Mouse (Mus musculus): Measurements from ENCODE around the gene Auts2. TPM values are rescaled to one million over a fixed set of nuclear protein-coding genes. Genes with fewer than 3 reads are reported as not detected.

Gene Auts2
- polyA plus RNA-seq, 1 experiment from 2014 or later = 34.5 TPM

DNA sequence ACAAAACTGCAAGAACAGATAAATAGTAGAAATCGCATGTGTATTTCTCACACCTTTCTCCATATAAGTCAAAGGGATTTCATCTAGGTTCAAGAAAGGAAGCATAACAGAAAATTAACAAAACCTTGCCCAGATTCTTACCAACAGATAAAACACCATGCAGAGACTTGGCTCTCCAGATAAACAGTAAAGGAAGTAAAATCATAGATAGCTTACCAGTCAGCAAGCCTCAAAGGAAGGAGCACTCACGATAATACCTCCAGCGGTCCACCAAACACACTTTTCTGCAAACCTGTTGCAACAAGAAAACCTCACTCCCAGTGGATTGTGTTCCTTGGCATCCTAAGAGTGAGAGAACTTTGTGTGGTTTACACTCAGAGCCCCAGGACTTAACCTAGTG, 147.2 kb downstream of the Auts2 start:
- Histone ChIP-seq H3K4me1 (ENCODE audit: control insufficient read depth, insufficient read depth, low read length) (peaks cover 40% of the 10 kb centered on the region), H3K4me2 (ENCODE audit: low read length) (no peak overlapping the region), H3K9ac (ENCODE audit: low read length) (no peak overlapping the region), H3K9me3 (replicated peaks; ENCODE audit: control insufficient read depth, low read length) (no peaks in the 10 kb centered on the region), H3K27me3 (replicated peaks; ENCODE audit: control insufficient read depth, insufficient read depth, low read length) (no peaks in the 10 kb centered on the region), H3K27ac (ENCODE audit: low read depth, low read length) (no peak overlapping the region), H3K36me3 (ENCODE audit: control insufficient read depth, insufficient read depth, low read length) (no peaks in the 10 kb centered on the region), H3K4me3 (ENCODE audit: low read depth, low read length) (no peak overlapping the region)
- DNase-seq (ENCODE audit: low spot score) (no peak), ATAC-seq (no peak)
- 91% methylated on average over 3 of the region's 3 CpGs for WGBS

DNA sequence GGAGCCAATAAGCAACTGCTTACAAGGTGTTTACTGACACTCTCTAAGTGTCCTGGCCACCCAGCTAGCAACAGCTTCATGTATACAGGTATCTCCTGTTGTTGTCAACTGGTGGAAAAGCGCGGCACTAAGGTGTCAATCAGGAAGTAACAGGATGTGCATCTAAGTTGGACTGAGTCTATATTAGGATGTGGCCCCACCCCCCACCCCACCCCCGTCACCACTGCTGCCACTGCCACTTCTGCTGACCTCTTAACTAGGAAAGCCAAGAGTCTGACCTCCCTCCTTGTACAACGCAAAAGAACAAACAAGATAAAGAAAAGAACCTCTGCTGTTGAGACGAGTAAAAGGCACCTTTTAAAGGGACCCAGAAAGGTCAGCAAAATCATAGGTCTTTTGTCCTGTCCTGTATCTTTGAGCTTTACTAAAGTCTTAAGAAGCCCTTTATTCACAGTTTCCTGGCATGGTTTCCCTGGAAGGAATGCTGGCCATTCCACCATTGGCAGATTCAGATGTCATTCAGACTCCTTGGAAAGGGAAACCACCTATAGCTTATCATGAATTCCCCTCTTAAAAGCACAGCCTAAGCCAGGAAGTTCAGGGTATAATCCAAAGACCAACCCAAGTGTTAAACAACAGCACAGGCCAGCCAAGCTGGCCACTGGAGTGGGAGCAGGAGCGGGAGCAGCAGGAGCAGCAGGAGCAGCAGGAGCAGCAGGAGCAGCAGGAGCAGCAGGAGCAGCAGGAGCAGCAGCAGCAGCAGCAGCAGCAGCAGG, 148.2 kb downstream of the Auts2 start:
- H3K4me1 ChIP-seq (ENCODE audit: control insufficient read depth, insufficient read depth, low read length) = peaks cover 34% of the 10 kb centered on the region
- no peak overlapping the region for H3K9ac ChIP-seq (ENCODE audit: low read length)
- H3K36me3 ChIP-seq (ENCODE audit: control insufficient read depth, insufficient read depth, low read length) = no peaks in the 10 kb centered on the region
- no peaks in the 10 kb centered on the region for H3K9me3 ChIP-seq (replicated peaks; ENCODE audit: control insufficient read depth, low read length)
- H3K4me2 ChIP-seq (ENCODE audit: low read length) = no peak overlapping the region
- H3K27me3 ChIP-seq (replicated peaks; ENCODE audit: control insufficient read depth, insufficient read depth, low read length) = no peaks in the 10 kb centered on the region
- H3K27ac ChIP-seq (ENCODE audit: low read depth, low read length) = no peak overlapping the region
- DNase-seq (ENCODE audit: low spot score) (no peak), ATAC-seq (no peak)
- 44% methylated on average over 6 of the region's 6 CpGs for whole genome bisulfite sequencing
- H3K4me3 ChIP-seq (ENCODE audit: low read depth, low read length) = no peak overlapping the region

DNA sequence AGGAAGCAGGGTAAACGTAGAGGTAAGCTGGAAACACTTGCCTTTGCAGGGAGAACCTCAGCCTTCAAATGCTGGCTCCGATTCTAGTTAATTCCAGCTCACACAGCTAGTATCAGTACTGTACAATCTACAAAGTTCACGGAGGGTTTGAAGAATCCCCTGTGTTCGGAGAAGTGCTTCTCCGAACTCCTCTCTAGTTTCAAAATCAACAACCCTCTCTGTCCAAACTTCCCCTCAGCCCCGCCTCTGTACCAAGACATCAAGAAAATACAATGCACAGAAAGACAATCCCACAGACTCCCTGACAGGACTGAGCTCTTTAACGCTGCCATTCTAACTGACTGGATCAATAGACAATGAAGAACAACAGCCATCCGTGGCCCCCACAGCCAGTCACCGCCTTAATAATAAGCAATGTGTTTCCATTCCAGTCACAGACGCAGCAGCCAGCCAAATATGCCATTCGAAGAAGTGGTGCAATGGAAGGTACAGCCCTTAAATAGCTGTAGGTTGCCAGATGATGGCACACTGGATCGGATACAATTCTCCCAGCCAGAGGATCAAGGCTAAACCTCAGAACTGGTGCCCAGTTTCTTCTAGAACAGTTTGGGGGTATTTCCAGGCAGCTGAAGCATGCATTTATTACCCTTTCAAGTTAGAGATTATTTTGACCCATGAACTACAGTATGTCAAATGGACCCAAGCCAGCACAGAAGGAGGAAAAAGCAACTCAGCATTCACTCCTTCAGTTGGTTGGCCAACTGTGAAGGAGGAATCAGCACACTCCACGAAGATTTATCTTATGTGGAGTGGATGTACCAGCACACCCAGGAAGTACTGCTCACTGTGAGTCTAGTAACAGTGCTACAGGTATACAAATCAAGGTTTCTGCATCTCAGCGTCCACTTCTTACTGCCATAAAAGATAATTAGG, 151.0 kb downstream of the Auts2 start:
- Histone ChIP-seq H3K4me3 (ENCODE audit: low read depth, low read length) (no peak overlapping the region), H3K4me1 (ENCODE audit: control insufficient read depth, insufficient read depth, low read length) (peaks cover 20% of the 10 kb centered on the region), H3K27ac (ENCODE audit: low read depth, low read length) (no peak overlapping the region), H3K9ac (ENCODE audit: low read length) (no peak overlapping the region), H3K4me2 (ENCODE audit: low read length) (no peak overlapping the region), H3K27me3 (replicated peaks; ENCODE audit: control insufficient read depth, insufficient read depth, low read length) (no peaks in the 10 kb centered on the region), H3K9me3 (replicated peaks; ENCODE audit: control insufficient read depth, low read length) (no peaks in the 10 kb centered on the region), H3K36me3 (ENCODE audit: control insufficient read depth, insufficient read depth, low read length) (no peaks in the 10 kb centered on the region)
- DNase-seq (ENCODE audit: low spot score) (peak; percentile 51), ATAC-seq (no peak)
- 34% methylated on average over 14 of the region's 14 CpGs for WGBS

DNA sequence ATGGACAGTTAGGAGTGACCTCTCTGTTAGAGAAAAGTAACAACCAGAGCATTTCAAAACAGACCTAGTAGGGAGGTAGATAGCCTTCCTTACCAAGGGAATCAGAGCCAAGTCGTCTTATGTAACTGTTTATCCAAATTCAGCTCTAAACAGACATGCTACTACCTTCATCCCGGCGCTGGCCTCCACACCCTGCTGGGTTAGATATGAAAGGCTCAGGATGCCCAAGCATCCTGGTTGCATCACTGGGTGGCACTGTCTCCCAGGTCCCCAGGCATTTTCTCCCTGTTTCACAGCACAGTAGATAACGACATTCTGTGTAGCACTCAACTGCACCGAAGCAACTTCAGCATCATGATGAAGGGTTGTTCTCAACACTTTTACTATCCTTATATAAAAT, 154.4 kb downstream of the Auts2 start:
- H3K4me3 ChIP-seq (ENCODE audit: low read depth, low read length) = no peak overlapping the region
- no peak overlapping the region for H3K9ac ChIP-seq (ENCODE audit: low read length)
- no peaks in the 10 kb centered on the region for H3K27me3 ChIP-seq (replicated peaks; ENCODE audit: control insufficient read depth, insufficient read depth, low read length)
- no peaks in the 10 kb centered on the region for H3K36me3 ChIP-seq (ENCODE audit: control insufficient read depth, insufficient read depth, low read length)
- H3K27ac ChIP-seq (ENCODE audit: low read depth, low read length) = no peak overlapping the region
- no peak overlapping the region for H3K4me2 ChIP-seq (ENCODE audit: low read length)
- H3K9me3 ChIP-seq (replicated peaks; ENCODE audit: control insufficient read depth, low read length) = no peaks in the 10 kb centered on the region
- peaks cover 32% of the 10 kb centered on the region for H3K4me1 ChIP-seq (ENCODE audit: control insufficient read depth, insufficient read depth, low read length)
- DNase-seq (ENCODE audit: low spot score) (no peak), ATAC-seq (no peak)
- WGBS = 78% methylated on average over 5 of the region's 5 CpGs

DNA sequence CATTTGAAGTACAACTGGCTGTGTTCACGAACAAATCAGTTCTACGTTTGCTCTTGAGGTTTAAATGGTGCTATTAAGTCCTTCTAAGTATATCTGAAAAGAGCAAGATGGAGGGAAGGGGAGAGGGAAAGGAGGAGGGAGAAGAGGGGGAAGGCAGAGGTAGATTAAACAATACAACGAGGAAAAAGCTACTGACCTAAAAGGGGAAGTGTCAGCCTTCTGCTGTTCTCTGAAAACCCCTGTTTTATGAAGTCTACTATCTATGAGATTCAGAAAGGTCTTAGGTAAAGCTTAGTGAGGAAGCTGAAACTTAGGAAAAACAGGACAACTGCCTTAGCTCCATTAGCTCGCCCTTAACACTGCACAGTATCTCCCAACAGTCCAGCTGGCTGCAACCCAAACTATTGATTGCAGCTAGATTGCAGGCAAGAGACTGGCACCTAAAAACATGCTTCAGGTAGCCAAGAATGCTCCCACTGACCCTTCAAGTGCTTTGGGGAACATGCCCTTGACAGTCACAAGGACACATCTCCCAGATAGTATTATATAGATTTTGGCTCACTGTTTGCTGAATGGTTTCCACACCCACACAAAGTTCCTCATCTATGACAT, 157.8 kb downstream of the Auts2 start:
- Histone ChIP-seq H3K9ac (ENCODE audit: low read length) (no peak overlapping the region), H3K4me2 (ENCODE audit: low read length) (no peak overlapping the region), H3K27me3 (replicated peaks; ENCODE audit: control insufficient read depth, insufficient read depth, low read length) (no peaks in the 10 kb centered on the region), H3K4me3 (ENCODE audit: low read depth, low read length) (no peak overlapping the region), H3K9me3 (replicated peaks; ENCODE audit: control insufficient read depth, low read length) (no peaks in the 10 kb centered on the region), H3K36me3 (ENCODE audit: control insufficient read depth, insufficient read depth, low read length) (no peaks in the 10 kb centered on the region), H3K4me1 (ENCODE audit: control insufficient read depth, insufficient read depth, low read length) (peaks cover 29% of the 10 kb centered on the region), H3K27ac (ENCODE audit: low read depth, low read length) (no peak overlapping the region)
- no peak for DNase-seq (ENCODE audit: low spot score)
- ATAC-seq = no peak
- 43% methylated on average over 4 of the region's 4 CpGs for WGBS

DNA sequence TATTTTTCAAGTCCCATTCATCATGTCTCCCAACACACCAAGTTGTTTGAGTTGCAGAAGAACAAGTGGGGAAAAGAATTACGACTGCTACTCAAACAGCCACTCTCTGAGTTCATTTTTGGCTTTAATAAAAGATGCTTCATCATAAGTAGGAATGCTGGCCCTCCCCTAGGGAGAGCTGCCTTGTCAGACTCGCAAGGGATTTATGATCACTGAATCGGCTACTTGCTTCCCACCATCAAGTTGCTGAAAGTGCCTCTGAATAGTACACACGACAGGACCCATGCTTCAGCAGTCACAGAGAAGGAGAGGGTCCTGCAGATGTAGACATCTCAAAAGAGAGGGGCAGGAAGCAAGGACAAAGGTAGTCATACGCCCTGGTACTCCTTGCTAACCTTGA, 162.9 kb downstream of the Auts2 start:
- Histone ChIP-seq H3K4me1 (ENCODE audit: control insufficient read depth, insufficient read depth, low read length) (peaks cover 20% of the 10 kb centered on the region), H3K9ac (ENCODE audit: low read length) (no peak overlapping the region), H3K4me2 (ENCODE audit: low read length) (no peak overlapping the region), H3K36me3 (ENCODE audit: control insufficient read depth, insufficient read depth, low read length) (no peaks in the 10 kb centered on the region), H3K4me3 (ENCODE audit: low read depth, low read length) (no peak overlapping the region), H3K27ac (ENCODE audit: low read depth, low read length) (no peak overlapping the region), H3K27me3 (replicated peaks; ENCODE audit: control insufficient read depth, insufficient read depth, low read length) (no peaks in the 10 kb centered on the region), H3K9me3 (replicated peaks; ENCODE audit: control insufficient read depth, low read length) (no peaks in the 10 kb centered on the region)
- DNase-seq (ENCODE audit: low spot score) = no peak
- no peak for ATAC-seq
- WGBS = 52% methylated on average over 5 of the region's 5 CpGs

DNA sequence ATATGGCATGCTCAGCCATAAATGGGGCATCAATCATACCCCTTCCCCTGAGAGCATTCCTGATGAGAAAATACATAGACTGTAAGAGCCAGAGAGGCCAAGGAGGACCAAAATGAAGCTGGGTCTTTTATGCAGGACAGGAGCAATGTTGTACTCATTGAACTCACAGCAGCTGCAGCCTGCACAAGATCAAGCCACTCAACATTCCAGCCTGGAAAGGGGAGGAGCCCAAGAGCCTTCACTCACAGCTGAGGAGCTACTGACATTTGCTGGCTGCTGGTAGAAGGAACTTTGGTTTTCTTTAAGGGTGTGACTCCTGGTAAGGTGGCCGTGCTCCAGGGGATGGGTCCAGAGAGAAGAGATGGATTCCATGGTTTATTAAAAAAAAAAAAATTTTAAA, 164.2 kb downstream of the Auts2 start:
- 96% methylated on average over 1 of the region's 1 CpGs for WGBS
- no peaks in the 10 kb centered on the region for H3K9me3 ChIP-seq (replicated peaks; ENCODE audit: control insufficient read depth, low read length)
- H3K4me1 ChIP-seq (ENCODE audit: control insufficient read depth, insufficient read depth, low read length) = peaks cover 15% of the 10 kb centered on the region
- no peak overlapping the region for H3K4me2 ChIP-seq (ENCODE audit: low read length)
- no peak for DNase-seq (ENCODE audit: low spot score)
- H3K4me3 ChIP-seq (ENCODE audit: low read depth, low read length) = no peak overlapping the region
- H3K27me3 ChIP-seq (replicated peaks; ENCODE audit: control insufficient read depth, insufficient read depth, low read length) = no peaks in the 10 kb centered on the region
- H3K36me3 ChIP-seq (ENCODE audit: control insufficient read depth, insufficient read depth, low read length) = no peaks in the 10 kb centered on the region
- no peak overlapping the region for H3K27ac ChIP-seq (ENCODE audit: low read depth, low read length)
- ATAC-seq = no peak
- no peak overlapping the region for H3K9ac ChIP-seq (ENCODE audit: low read length)

DNA sequence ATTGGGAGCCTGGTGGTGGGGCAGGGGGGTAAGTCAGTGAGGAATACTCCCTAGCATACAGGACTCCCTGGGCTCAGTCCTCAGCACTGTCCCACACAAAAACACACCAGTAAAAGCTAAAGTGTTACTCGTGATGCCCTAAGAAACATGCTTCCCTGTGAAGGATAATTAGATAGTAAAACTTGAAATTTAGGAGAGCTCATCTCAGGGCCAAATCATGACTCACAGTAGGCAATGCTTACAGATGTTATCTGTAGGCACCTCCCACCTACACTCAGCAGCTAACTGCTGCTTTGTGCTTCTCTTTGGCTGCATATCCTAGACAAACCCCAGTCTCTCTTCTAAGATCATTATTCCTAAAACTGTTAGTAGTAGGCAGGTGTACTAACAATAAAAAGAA, 168.0 kb downstream of the Auts2 start:
- Histone ChIP-seq H3K27ac (ENCODE audit: low read depth, low read length) (no peak overlapping the region), H3K4me1 (ENCODE audit: control insufficient read depth, insufficient read depth, low read length) (peaks cover 25% of the 10 kb centered on the region), H3K27me3 (replicated peaks; ENCODE audit: control insufficient read depth, insufficient read depth, low read length) (no peaks in the 10 kb centered on the region), H3K36me3 (ENCODE audit: control insufficient read depth, insufficient read depth, low read length) (no peaks in the 10 kb centered on the region), H3K9ac (ENCODE audit: low read length) (no peak overlapping the region), H3K4me3 (ENCODE audit: low read depth, low read length) (no peak overlapping the region), H3K9me3 (replicated peaks; ENCODE audit: control insufficient read depth, low read length) (no peaks in the 10 kb centered on the region), H3K4me2 (ENCODE audit: low read length) (no peak overlapping the region)
- no peak for ATAC-seq
- 74% methylated on average over 1 of the region's 1 CpGs for WGBS
- DNase-seq (ENCODE audit: low spot score) = no peak
